Comparison of ENCODE assay signal across 8 mouse cellular contexts in the genomic region with DNA sequence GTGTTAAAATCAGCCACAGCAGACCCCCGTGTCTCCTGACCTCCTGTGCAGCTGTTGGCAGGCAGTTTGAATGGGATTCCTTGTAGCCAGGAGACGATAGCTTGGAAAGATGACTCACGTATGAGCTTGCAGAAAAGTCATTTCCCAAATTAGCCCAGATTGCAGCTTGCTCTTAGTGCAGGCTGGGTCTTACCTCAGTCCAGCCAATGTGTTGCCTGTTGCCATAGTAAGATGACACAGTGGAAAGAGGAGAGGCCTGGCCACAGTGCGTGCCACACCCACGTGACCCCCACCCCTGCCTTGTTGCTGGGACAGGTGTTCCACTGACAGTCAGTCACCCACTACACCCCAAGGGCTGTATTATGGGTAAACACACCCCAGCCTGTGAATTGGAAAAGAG. TPM values are rescaled to one million over a fixed set of nuclear protein-coding genes. Genes with fewer than 3 reads are reported as not detected.
A peak's percentile ranks its signal among the peaks of the same experiment; 100 is the strongest.
DNase-seq lines count a peak whose midpoint lies in the region; ATAC-seq and TF ChIP-seq lines count a peak whose summit lies in the region.

No protein-coding gene starts in this region.

- H3K36me3 ChIP-seq in liver, postnatal 0 days (replicated peaks; ENCODE audit: insufficient read depth, low read length) = no peaks in the 10 kb centered on the region
- no peaks in the 10 kb centered on the region for H3K36me3 ChIP-seq in stomach, embryonic 15.5 days
- peaks cover 21% of the 10 kb centered on the region for H3K36me3 ChIP-seq in hindbrain, embryonic 10.5 days
- no peaks in the 10 kb centered on the region for H3K36me3 ChIP-seq in hindbrain, embryonic 11.5 days (ENCODE audit: control insufficient read depth, insufficient read depth, low read length)

- H3K4me3 ChIP-seq in liver, postnatal 0 days (ENCODE audit: low read depth, low read length) = no peak overlapping the region
- H3K4me3 ChIP-seq in stomach, embryonic 15.5 days (replicated peaks) = no peak overlapping the region
- H3K4me3 ChIP-seq in hindbrain, embryonic 10.5 days = no peak overlapping the region
- no peak overlapping the region for H3K4me3 ChIP-seq in hindbrain, embryonic 11.5 days (ENCODE audit: low read depth, low read length)

- ATAC-seq in Patski = peak; percentile 75
- no peak for ATAC-seq in liver, postnatal 0 days
- no peak for ATAC-seq in stomach, embryonic 15.5 days (ENCODE audit: insufficient read depth, low FRiP score, low read depth)
- no peak for ATAC-seq in hindbrain, embryonic 11.5 days (ENCODE audit: low FRiP score)

- peak overlapping the region; percentile 61 for H3K4me2 ChIP-seq in liver, postnatal 0 days (ENCODE audit: low read depth, low read length)
- H3K4me2 ChIP-seq in stomach, embryonic 15.5 days = no peak overlapping the region
- no peak overlapping the region for H3K4me2 ChIP-seq in hindbrain, embryonic 11.5 days (replicated peaks; ENCODE audit: low read depth, low read length)

- POLR2A ChIA-PET in Patski (lab: Charles Lee) = interaction anchor here (1.0 kb wide), 1 partner anchor 8 kb away, joined by 4 read pairs; no protein-coding TSS in a partner anchor

- no peaks in the 10 kb centered on the region for H3K9me3 ChIP-seq in liver, postnatal 0 days (ENCODE audit: low read length)
- no peaks in the 10 kb centered on the region for H3K9me3 ChIP-seq in stomach, embryonic 15.5 days
- H3K9me3 ChIP-seq in hindbrain, embryonic 10.5 days = no peaks in the 10 kb centered on the region
- no peaks in the 10 kb centered on the region for H3K9me3 ChIP-seq in hindbrain, embryonic 11.5 days (ENCODE audit: control insufficient read depth, low read length)

- no peak for TF ChIP-seq EP300 in liver, postnatal 0 days (IDR thresholded peaks at IDR 0.05; ENCODE audit: low read depth)

- H3K27ac ChIP-seq in liver, postnatal 0 days (ENCODE audit: low read depth) = peak overlapping the region; percentile 95
- peak overlapping the region; percentile 71; the same call in 1 of the 2 replicates for H3K27ac ChIP-seq in stomach, embryonic 15.5 days
- no peak overlapping the region for H3K27ac ChIP-seq in hindbrain, embryonic 10.5 days
- no peak overlapping the region for H3K27ac ChIP-seq in hindbrain, embryonic 11.5 days (ENCODE audit: low read depth, low read length)

- no peaks in the 10 kb centered on the region for H3K27me3 ChIP-seq in Patski
- no peaks in the 10 kb centered on the region for H3K27me3 ChIP-seq in liver, postnatal 0 days (ENCODE audit: insufficient read depth, low read length)
- H3K27me3 ChIP-seq in stomach, embryonic 15.5 days (replicated peaks) = no peaks in the 10 kb centered on the region
- H3K27me3 ChIP-seq in hindbrain, embryonic 10.5 days (ENCODE audit: insufficient read depth, poor library complexity, severe bottlenecking) = no peaks in the 10 kb centered on the region
- H3K27me3 ChIP-seq in hindbrain, embryonic 11.5 days (ENCODE audit: control insufficient read depth, insufficient read depth, low read length) = no peaks in the 10 kb centered on the region

- peaks cover 81% of the 10 kb centered on the region for H3K4me1 ChIP-seq in liver, postnatal 0 days (ENCODE audit: insufficient read depth)
- H3K4me1 ChIP-seq in stomach, embryonic 15.5 days = peaks cover 31% of the 10 kb centered on the region
- peaks cover 50% of the 10 kb centered on the region for H3K4me1 ChIP-seq in hindbrain, embryonic 10.5 days (replicated peaks)
- peaks cover 8% of the 10 kb centered on the region for H3K4me1 ChIP-seq in hindbrain, embryonic 11.5 days (replicated peaks; ENCODE audit: control insufficient read depth, insufficient read depth, low read length)

- in situ Hi-C loops in Patski (cut with MboI; ENCODE audit: low pct_unique_long_range_greater_than_20kb) = no loop called here

- H3K9ac ChIP-seq in liver, postnatal 0 days (replicated peaks) = peak overlapping the region; percentile 40
- no peak overlapping the region for H3K9ac ChIP-seq in stomach, embryonic 15.5 days
- no peak overlapping the region for H3K9ac ChIP-seq in hindbrain, embryonic 11.5 days (ENCODE audit: low read depth, low read length)

- CTCF ChIA-PET in Patski (lab: Charles Lee) = interaction anchor here (1.0 to 5.6 kb wide), 6 partner anchors 9 to 107 kb away, joined by 3 to 26 read pairs (median 5); no protein-coding TSS in a partner anchor

- DNase-seq in A20 (ENCODE audit: low read depth, low spot score) (peak; percentile 85), Patski (ENCODE audit: low read depth, low spot score) (peak; percentile 79)
- DNase-seq in heart, adult 11 months = peak; percentile 99
- peak; percentile 57 for DNase-seq in liver, postnatal 0 days
- no peak for DNase-seq in hindbrain, embryonic 10.5 days (ENCODE audit: low spot score)
- DNase-seq in kidney, postnatal 14 days = no peak
- DNase-seq in hindbrain, embryonic 11.5 days (ENCODE audit: low spot score) = no peak

- TF ChIP-seq CTCF in Patski (IDR thresholded peaks at IDR 0.05) = no peak
- no peak for TF ChIP-seq CTCF in liver, postnatal 0 days (IDR thresholded peaks at IDR 0.05; ENCODE audit: low read depth)

- WGBS in liver, postnatal 0 days (ENCODE audit: insufficient replicate concordance) = 53% methylated on average over 5 of the region's 5 CpGs
- 55% methylated on average over 5 of the region's 5 CpGs for WGBS in stomach, embryonic 15.5 days
- 89% methylated on average over 5 of the region's 5 CpGs for WGBS in hindbrain, embryonic 10.5 days
- 82% methylated on average over 5 of the region's 5 CpGs for WGBS in hindbrain, embryonic 11.5 days

RNA-seq across cellular contexts. Expression of a gene that starts 5.2 kb away (rescaled TPM):
- polyA plus RNA-seq in Patski (2021) = 45.4 TPM
- polyA plus RNA-seq in liver, postnatal 0 days (2015; fragmentation: Nextera tagmentation; extraction: Ambion mirVana) = 4.8 and 5.1 TPM in 2 replicates
- polyA plus RNA-seq in stomach, embryonic 15.5 days (2015; fragmentation: Nextera tagmentation; extraction: Ambion mirVana) = 12.7 and 14.5 TPM in 2 replicates
- polyA plus RNA-seq in hindbrain, embryonic 10.5 days (2016; fragmentation: Nextera tagmentation; extraction: Ambion mirVana) = 13.5 and 16.0 TPM in 2 replicates
- 13.3 and 14.3 TPM in 2 replicates for polyA plus RNA-seq in hindbrain, embryonic 11.5 days (2014; fragmentation: Nextera tagmentation; extraction: Ambion mirVana)

Comparison
In these comparisons a context has a peak if more than half of its experiments do, and no peak if none do; other contexts are left out.
1. DNase-seq: peak in A20 (single experiment), Patski (single experiment), heart, adult 11 months (single experiment) and liver, postnatal 0 days (single experiment); none in hindbrain, embryonic 10.5 days (single experiment), kidney, postnatal 14 days (single experiment) and hindbrain, embryonic 11.5 days (single experiment).
2. H3K27ac ChIP-seq: peak in liver, postnatal 0 days (single experiment) and stomach, embryonic 15.5 days (single experiment); none in hindbrain, embryonic 10.5 days (single experiment) and hindbrain, embryonic 11.5 days (single experiment).